Mouse (Mus musculus) embryonic fibroblast, embryonic 13.5 days (primary cell): ENCODE results near the gene Atp6v1fnb.

Experiments used
- CTCF ChIP-seq: IDR thresholded peaks from 2 replicates; pipeline ENCODE4 v1.5.1; 2011; ENCODE audit warnings: mild to moderate bottlenecking, control low read depth, low read length, moderate library complexity, borderline replicate concordance; ENCODE audit not compliant: insufficient read depth
- POLR2A ChIP-seq: IDR thresholded peaks from 2 replicates; pipeline ENCODE4 v1.6.1; 2011; ENCODE audit warnings: low read depth, mild to moderate bottlenecking, control low read depth, low read length, moderate library complexity

DNA sequence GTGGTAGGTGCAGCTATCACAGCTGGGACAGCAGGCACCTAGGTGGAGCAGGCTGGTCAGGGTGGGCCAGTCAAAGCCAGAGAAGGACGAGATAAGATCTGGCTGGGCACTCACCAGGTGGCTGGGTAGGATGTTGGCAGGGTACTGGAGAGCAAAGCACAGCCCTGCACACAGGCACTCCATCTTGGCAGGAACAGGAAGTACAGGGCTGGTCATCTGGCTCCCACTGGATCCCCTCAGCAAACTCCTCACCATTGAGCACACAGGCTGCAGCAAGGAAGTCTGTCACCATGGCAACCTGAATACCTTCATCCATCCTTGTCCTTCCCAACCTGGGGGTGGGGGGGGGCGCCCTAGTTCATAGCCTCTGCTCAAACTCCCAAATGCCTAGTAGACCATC, 26.6 kb downstream of the Atp6v1fnb start:
- no peak for TF ChIP-seq POLR2A
- no peak for TF ChIP-seq CTCF
